Mouse (Mus musculus) heart, embryonic 11.5 days (tissue): ENCODE data around the gene Anxa2. TPM values are rescaled to one million over a fixed set of nuclear protein-coding genes. Genes with fewer than 3 reads are reported as not detected.

Experiments
- ATAC-seq: fragments of 200-750 bp; cut with Nextera tagmentation; replicated peaks from 2 replicates; pipeline ENCODE4 v1.8.0; 2017; ENCODE audit warnings: moderate library complexity; ENCODE audit not compliant: insufficient number of reproducible peaks, low FRiP score, low TSS enrichment
- H3K27ac ChIP-seq: fragments of 300-500 bp; sonication (generic); 2 replicates; pipeline ENCODE4 v1.5.1; 2014; ENCODE audit warnings: mild to moderate bottlenecking, low read depth, low read length
- H3K27me3 ChIP-seq: fragments of 300-500 bp; sonication (generic); 2 replicates; pipeline ENCODE4 v1.6.1; 2014; ENCODE audit warnings: mild to moderate bottlenecking, low read length, mixed read lengths; ENCODE audit not compliant: control insufficient read depth, insufficient read depth
- H3K36me3 ChIP-seq: fragments of 300-500 bp; sonication (generic); 2 replicates; pipeline ENCODE4 v1.6.1; 2014; ENCODE audit warnings: mild to moderate bottlenecking, low read length, moderate library complexity, mixed read lengths; ENCODE audit not compliant: control insufficient read depth, insufficient read depth
- H3K4me1 ChIP-seq: fragments of 300-500 bp; sonication (generic); 2 replicates; pipeline ENCODE4 v1.6.1; 2014; ENCODE audit warnings: low read length; ENCODE audit not compliant: control insufficient read depth, insufficient read depth
- H3K4me2 ChIP-seq: fragments of 300-500 bp; sonication (generic); 2 replicates; pipeline ENCODE4 v1.6.1; 2014; ENCODE audit warnings: mild to moderate bottlenecking, moderate library complexity
- H3K4me3 ChIP-seq: fragments of 300-500 bp; sonication (generic); 2 replicates; pipeline ENCODE4 v1.5.1; 2014; ENCODE audit warnings: low read depth, low read length
- H3K9ac ChIP-seq: fragments of 300-500 bp; sonication (generic); 2 replicates; pipeline ENCODE4 v1.6.1; 2014; ENCODE audit warnings: mild to moderate bottlenecking, low read depth, low read length, moderate library complexity
- H3K9me3 ChIP-seq: fragments of 300-500 bp; sonication (generic); replicated peaks from 2 replicates; pipeline ENCODE4 v1.6.1; 2016; ENCODE audit warnings: low read length; ENCODE audit not compliant: control insufficient read depth
- WGBS: fragments of 180-500 bp; shearing (Covaris S2); extraction: QIAGEN DNeasy Blood & Tissue Kit; methylation state at CpG from one replicate; pipeline ENCODE4 v1.1.7; 2014; ENCODE audit not compliant: insufficient replicate concordance; 5-methylcytosine and 5-hydroxymethylcytosine counted together
- polyA plus RNA-seq: library from polyadenylated mRNA; unstranded; fragments of >200 nt; fragmentation: Nextera tagmentation; extraction: Ambion mirVana; gene quantifications from 2 replicates; pipeline ENCODE4 v1.2.1, GENCODE M21; 2014

Anxa2 gene
- polyA plus RNA-seq, 1 experiment from 2014 or later: 386 TPM

DNA sequence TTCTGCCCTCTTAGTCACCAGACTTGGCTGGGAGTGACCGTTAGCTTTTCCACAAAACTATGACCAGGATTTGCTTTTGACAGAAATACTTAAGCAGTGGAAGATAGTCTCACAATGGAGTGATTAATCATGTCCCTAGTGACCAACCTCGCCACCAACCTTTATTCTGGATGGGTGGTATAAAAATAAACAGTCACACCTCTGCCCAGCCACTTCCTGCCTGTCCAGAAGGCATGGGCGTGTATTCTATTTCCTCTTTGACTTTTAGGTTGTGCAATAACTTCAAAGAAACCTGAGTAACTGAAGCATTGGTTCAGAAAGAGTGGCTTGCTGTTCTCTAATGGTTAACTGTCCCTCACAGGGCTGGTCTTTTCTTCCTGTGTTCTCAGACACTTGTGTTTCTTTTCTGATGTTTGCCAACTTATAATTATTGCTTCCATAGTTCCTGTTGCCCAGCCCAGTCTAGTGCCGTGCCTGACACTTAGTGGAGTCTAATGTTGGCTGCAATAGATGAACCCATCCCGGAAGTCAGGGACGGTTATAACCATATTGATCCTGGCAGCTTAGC is 10.9 kb upstream of the Anxa2 start:
- ATAC-seq: no peak
- H3K4me1 ChIP-seq: no peaks in the 10 kb centered on the region
- no peaks in the 10 kb centered on the region for H3K9me3 ChIP-seq
- H3K27me3 ChIP-seq: no peaks in the 10 kb centered on the region
- no peak overlapping the region for H3K4me3 ChIP-seq
- no peak overlapping the region for H3K9ac ChIP-seq
- no peaks in the 10 kb centered on the region for H3K36me3 ChIP-seq
- no peak overlapping the region for H3K27ac ChIP-seq
- H3K4me2 ChIP-seq: no peak overlapping the region
- 59% methylated on average over 6 of the region's 6 CpGs for WGBS

DNA sequence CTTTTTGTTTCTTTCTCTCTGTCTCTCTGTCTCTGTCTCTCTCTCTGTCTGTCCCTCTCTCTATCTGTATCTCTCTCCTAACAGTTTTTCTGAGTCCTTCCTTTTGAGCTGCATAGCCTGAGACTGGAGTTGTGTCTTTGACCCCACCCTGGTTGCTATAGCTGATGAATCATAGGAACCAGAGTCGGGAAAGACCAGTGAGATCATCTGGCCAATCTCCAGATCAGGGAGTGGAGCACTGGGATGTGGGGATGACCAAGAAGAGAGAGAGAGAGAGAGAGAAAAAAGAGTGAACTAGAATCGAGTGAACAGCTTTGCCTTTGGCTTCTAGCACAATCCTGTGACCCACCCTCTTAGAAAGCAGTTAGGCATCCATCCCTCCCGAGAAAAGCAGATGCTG is 10.2 kb upstream of the Anxa2 start:
- H3K9me3 ChIP-seq: no peaks in the 10 kb centered on the region
- H3K4me1 ChIP-seq: no peaks in the 10 kb centered on the region
- H3K9ac ChIP-seq: no peak overlapping the region
- H3K27me3 ChIP-seq: no peaks in the 10 kb centered on the region
- no peak overlapping the region for H3K4me3 ChIP-seq
- WGBS: 49% methylated on average over 3 of the region's 3 CpGs
- no peak overlapping the region for H3K27ac ChIP-seq
- ATAC-seq: no peak
- H3K4me2 ChIP-seq: no peak overlapping the region
- H3K36me3 ChIP-seq: no peaks in the 10 kb centered on the region

- H3K27me3 ChIP-seq: no peaks in the 10 kb centered on the region
- H3K4me2 ChIP-seq: no peak overlapping the region
- no peak overlapping the region for H3K27ac ChIP-seq
- H3K4me1 ChIP-seq: no peaks in the 10 kb centered on the region; the same call in 1 of the 2 replicates
- H3K36me3 ChIP-seq: no peaks in the 10 kb centered on the region
- H3K4me3 ChIP-seq: no peak overlapping the region
- H3K9ac ChIP-seq: no peak overlapping the region
- H3K9me3 ChIP-seq: no peaks in the 10 kb centered on the region
- 66% methylated on average over 3 of the region's 3 CpGs for WGBS
- ATAC-seq: no peak
Measured at GRCm38 (mm10) chr9:69448801-69449200, 4.6 kb upstream of the Anxa2 start.

DNA sequence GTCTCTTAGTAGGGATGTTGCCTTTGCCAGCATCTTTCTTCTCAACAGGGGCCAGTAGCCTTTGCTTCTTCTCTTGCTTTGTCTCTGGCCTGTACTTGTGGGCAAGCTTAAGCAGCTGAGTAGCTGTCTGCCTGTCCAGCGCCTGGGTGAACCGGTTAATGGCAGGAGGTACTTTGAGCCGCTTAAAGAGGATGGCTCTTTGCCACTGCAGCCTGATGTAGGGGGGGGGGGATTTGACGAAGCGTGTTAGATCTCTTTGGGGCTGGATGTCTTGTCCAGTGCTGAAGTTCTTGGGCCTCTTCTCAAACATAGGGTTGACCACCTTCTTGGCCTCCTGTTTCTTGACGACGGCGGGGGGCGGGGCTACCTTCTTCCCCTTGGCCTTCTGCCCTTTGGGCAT is 2.8 kb upstream of the Anxa2 start:
- no peak for ATAC-seq
- Histone ChIP-seq H3K9ac (no peak overlapping the region), H3K4me2 (no peak overlapping the region), H3K9me3 (no peaks in the 10 kb centered on the region), H3K36me3 (no peaks in the 10 kb centered on the region), H3K27ac (no peak overlapping the region), H3K27me3 (no peaks in the 10 kb centered on the region), H3K4me3 (no peak overlapping the region), H3K4me1 (peaks cover 7% of the 10 kb centered on the region)
- WGBS: 83% methylated on average over 9 of the region's 9 CpGs

- WGBS: 84% methylated on average over 10 of the region's 10 CpGs
- no peaks in the 10 kb centered on the region for H3K36me3 ChIP-seq
- no peak overlapping the region for H3K4me3 ChIP-seq
- H3K4me2 ChIP-seq: no peak overlapping the region
- H3K9me3 ChIP-seq: no peaks in the 10 kb centered on the region
- H3K27ac ChIP-seq: no peak overlapping the region
- ATAC-seq: no peak
- H3K4me1 ChIP-seq: peaks cover 16% of the 10 kb centered on the region
- no peaks in the 10 kb centered on the region for H3K27me3 ChIP-seq
- H3K9ac ChIP-seq: no peak overlapping the region
Measured at GRCm38 (mm10) chr9:69451886-69452810, 1.3 kb upstream of the Anxa2 start.

GRCm38 (mm10) chr9:69453901-69454666 is 664 bp downstream of the Anxa2 start:
- Histone ChIP-seq H3K36me3 (no peaks in the 10 kb centered on the region), H3K4me1 (peaks cover 35% of the 10 kb centered on the region), H3K9me3 (no peaks in the 10 kb centered on the region), H3K9ac (peak overlapping the region; percentile 93), H3K4me2 (peak overlapping the region; percentile 72), H3K4me3 (peak overlapping the region; percentile 81), H3K27me3 (no peaks in the 10 kb centered on the region), H3K27ac (peak overlapping the region; percentile 91)
- peak; percentile 48; the same call in 1 of the 2 replicates for ATAC-seq
- 3% methylated on average over 32 of the region's 32 CpGs for WGBS

DNA sequence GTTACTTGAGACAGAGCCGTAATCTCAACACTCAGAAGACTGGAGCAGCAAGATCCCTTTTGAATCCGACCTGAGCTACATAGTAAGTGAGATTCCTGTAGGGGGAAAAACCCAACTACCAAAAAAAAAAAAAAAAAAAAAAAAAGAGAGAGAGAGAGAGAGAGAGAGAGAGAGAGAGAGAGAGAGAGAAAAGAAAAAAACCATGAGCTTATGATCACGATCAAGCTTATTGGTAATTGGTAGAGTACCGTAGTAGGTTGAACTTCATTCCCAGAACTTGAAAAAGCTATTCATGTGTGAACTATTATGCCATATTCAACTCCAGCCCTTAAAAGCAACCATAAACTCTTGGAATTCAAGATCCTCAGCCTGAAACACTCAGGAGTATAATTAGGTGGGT is 1.3 kb downstream of the Anxa2 start:
- no peak for ATAC-seq
- 0 out of 2 replicates have a peak overlapping the region, but pooled peaks have one; percentile 93 for H3K9ac ChIP-seq
- 51% methylated on average over 4 of the region's 4 CpGs for WGBS
- peak overlapping the region; percentile 72 for H3K4me2 ChIP-seq
- no peaks in the 10 kb centered on the region for H3K9me3 ChIP-seq
- peaks cover 41% of the 10 kb centered on the region for H3K4me1 ChIP-seq
- no peaks in the 10 kb centered on the region for H3K36me3 ChIP-seq
- H3K4me3 ChIP-seq: peak overlapping the region; percentile 81
- peak overlapping the region; percentile 35; the same call in 1 of the 2 replicates for H3K27ac ChIP-seq
- H3K27me3 ChIP-seq: no peaks in the 10 kb centered on the region

GRCm38 (mm10) chr9:69455391-69455790 is 2.0 kb downstream of the Anxa2 start:
- WGBS: 54% methylated on average over 4 of the region's 4 CpGs
- peak overlapping the region; percentile 79 for H3K27ac ChIP-seq
- no peak for ATAC-seq

More at GRCm38 (mm10) chr9:69455391-69455790, 2.0 kb downstream of the Anxa2 start:
- Histone ChIP-seq H3K36me3 (no peaks in the 10 kb centered on the region), H3K4me3 (peak overlapping the region; percentile 81; the same call in 1 of the 2 replicates), H3K4me1 (peaks cover 43% of the 10 kb centered on the region), H3K9ac (0 out of 2 replicates have a peak overlapping the region, but pooled peaks have one; percentile 53), H3K4me2 (peak overlapping the region; percentile 72), H3K27me3 (no peaks in the 10 kb centered on the region), H3K9me3 (no peaks in the 10 kb centered on the region)
